Mouse (Mus musculus) heart, postnatal 0 days (tissue): ENCODE measurements at regions not wholly inside any gene's neighbourhood (a gene's known extent, or its start where the extent isn't known, plus 50 kb on each side); places are given as distances from the start of the nearest gene placed in this dataset.

ENCODE experiments used
- CTCF ChIP-seq: IDR thresholded peaks from 2 replicates; pipeline ENCODE4 v1.5.1; 2016; ENCODE audit warnings: antibody characterized with exemption, control low read depth, low read depth
- EP300 ChIP-seq: IDR thresholded peaks from 2 replicates; pipeline ENCODE4 v1.6.1; 2016; ENCODE audit warnings: antibody characterized with exemption, low read depth

DNA sequence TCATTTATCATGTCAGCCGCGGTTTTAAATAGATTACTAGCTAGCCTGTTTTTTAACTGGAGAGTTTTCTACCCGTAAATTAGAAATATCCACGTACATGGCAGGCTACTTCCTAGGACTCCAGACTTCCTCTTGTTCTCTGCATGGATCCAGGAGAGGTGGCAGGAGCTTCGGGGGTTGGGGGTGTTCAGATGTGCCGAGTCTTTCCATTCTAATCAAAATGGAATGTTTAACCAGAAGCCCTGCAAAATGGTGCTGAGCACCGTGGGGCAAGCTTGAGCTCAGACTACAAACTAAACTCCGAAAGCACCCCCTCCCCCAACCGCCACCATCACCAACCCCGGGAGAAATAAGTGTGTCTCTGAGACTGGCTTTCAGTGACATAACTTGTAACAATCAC lies 73.4 kb upstream of the 4930535I16Rik start:
- TF ChIP-seq CTCF (no peak), EP300 (no peak)
